Mouse (Mus musculus) embryonic facial prominence, embryonic 10.5 days (tissue): Measurements from ENCODE around the gene Ascc2. TPM values are rescaled to one million over a fixed set of nuclear protein-coding genes. Genes with fewer than 3 reads are reported as not detected.
"Not testable (repeated sequence)": the region's sequence is repeated elsewhere in the genome, so short reads cannot be mapped to it uniquely, and the experiment has no call there.

Experiments
- DNase-seq: peaks from one replicate; pipeline ENCODE4 v3.0.0-alpha.2; 2017; ENCODE audit warnings: low spot score
- H3K27ac ChIP-seq: fragments of 300-500 bp; sonication (generic); replicated peaks from 2 replicates; pipeline ENCODE4 v1.5.1; 2016; ENCODE audit warnings: mild to moderate bottlenecking
- H3K27me3 ChIP-seq: fragments of 300-500 bp; sonication (generic); replicated peaks from 2 replicates; pipeline ENCODE4 v1.6.1; 2016; ENCODE audit warnings: low read depth, mild to moderate bottlenecking; ENCODE audit not compliant: poor library complexity, severe bottlenecking
- H3K36me3 ChIP-seq: fragments of 300-500 bp; sonication (generic); replicated peaks from 2 replicates; pipeline ENCODE4 v1.6.1; 2016; ENCODE audit warnings: mild to moderate bottlenecking, moderate library complexity
- H3K4me1 ChIP-seq: fragments of 300-500 bp; sonication (generic); 2 replicates; pipeline ENCODE4 v1.6.1; 2016
- H3K4me3 ChIP-seq: fragments of 300-500 bp; sonication (generic); 2 replicates; pipeline ENCODE4 v1.5.1; 2016; ENCODE audit warnings: mild to moderate bottlenecking, moderate library complexity
- H3K9me3 ChIP-seq: fragments of 300-500 bp; sonication (generic); 2 replicates; pipeline ENCODE4 v1.6.1; 2016; ENCODE audit warnings: mild to moderate bottlenecking
- WGBS: fragments of 180-500 bp; shearing (Covaris S2); methylation state at CpG from one replicate; pipeline ENCODE4 v1.1.7; 2016; 5-methylcytosine and 5-hydroxymethylcytosine counted together
- polyA plus RNA-seq: library from polyadenylated mRNA; unstranded; fragments of >200 nt; fragmentation: Nextera tagmentation; extraction: Ambion mirVana; gene quantifications from 2 replicates; pipeline ENCODE4 v1.2.1, GENCODE M21; 2016

Gene Ascc2
- polyA plus RNA-seq, 1 experiment from 2014 or later, result 42.2 TPM

DNA sequence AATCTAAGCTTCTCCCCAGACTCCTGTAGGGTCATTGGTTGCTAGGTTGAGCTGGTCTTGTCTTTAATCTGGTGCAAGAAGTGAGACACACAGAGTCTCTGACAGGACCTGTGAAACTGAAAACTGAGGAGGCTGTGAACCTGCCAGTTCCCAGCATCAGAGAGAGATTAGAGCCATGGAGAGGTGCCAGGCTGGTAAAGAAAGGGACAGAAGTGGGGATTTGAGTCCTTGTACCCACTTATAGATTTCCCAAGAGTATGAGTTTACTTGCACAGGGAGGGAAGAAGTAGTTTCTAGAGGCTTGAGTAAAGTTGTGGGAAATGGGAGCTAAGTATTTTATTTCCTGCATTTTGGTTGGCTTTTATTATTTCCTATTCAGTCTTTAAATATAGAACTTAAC lies 3.6 kb downstream of the Ascc2 start:
- H3K36me3 ChIP-seq, result peaks cover 41% of the 10 kb centered on the region
- H3K4me1 ChIP-seq, result peaks cover 23% of the 10 kb centered on the region
- DNase-seq, result no peak
- no peaks in the 10 kb centered on the region for H3K9me3 ChIP-seq
- H3K27me3 ChIP-seq, result no peaks in the 10 kb centered on the region
- no peak overlapping the region for H3K27ac ChIP-seq
- H3K4me3 ChIP-seq, result no peak overlapping the region

DNA sequence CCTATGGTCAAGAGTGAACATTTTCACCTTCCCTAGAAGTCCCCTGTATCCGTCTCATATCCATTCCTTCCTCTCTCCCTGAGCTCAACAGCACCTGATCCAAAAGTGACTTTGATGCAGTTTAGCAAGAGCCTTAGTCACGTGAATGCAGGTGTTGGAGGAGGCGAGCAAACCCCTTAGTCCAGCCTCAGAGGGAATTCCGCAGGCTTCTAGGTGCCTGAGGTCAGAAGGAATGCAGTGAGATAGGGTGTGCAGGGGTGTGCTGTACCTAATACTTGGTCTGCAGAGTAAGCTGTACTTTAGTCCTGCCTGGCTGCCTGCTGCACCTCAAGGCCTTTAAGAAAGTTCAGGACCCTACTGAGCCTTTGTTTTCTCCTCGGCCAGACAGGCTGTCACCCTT lies 6.2 kb downstream of the Ascc2 start:
- WGBS, result 63% methylated on average over 5 of the region's 5 CpGs
- H3K4me3 ChIP-seq, result no peak overlapping the region
- no peak overlapping the region for H3K27ac ChIP-seq
- DNase-seq, result no peak
- H3K27me3 ChIP-seq, result no peaks in the 10 kb centered on the region
- H3K9me3 ChIP-seq, result no peaks in the 10 kb centered on the region
- H3K36me3 ChIP-seq, result peaks cover 66% of the 10 kb centered on the region
- H3K4me1 ChIP-seq, result peaks cover 6% of the 10 kb centered on the region

DNA sequence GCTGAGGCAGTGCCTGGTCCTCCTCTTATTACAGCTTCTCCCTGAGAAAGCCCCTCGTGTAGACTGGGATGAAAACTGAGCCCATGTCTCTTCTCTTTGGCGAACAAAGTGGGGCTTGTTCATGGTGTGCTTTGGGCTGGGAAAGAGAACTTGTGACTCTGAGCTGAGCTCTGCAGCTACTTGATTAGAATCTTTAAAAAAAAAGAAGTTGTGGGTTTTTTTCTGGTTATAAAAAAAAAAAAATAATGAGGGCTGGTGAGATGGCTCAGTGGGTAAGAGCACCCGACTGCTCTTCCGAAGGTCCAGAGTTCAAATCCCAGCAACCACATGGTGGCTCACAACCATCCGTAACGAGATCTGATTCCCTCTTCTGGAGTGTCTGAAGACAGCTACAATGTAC lies 7.6 kb downstream of the Ascc2 start:
- H3K4me3 ChIP-seq, H3K9me3 ChIP-seq, H3K4me1 ChIP-seq, H3K27ac ChIP-seq, H3K27me3 ChIP-seq, DNase-seq: not testable (repeated sequence)
- WGBS, result 87% methylated on average over 6 of the region's 6 CpGs
- peaks cover 80% of the 10 kb centered on the region for H3K36me3 ChIP-seq

DNA sequence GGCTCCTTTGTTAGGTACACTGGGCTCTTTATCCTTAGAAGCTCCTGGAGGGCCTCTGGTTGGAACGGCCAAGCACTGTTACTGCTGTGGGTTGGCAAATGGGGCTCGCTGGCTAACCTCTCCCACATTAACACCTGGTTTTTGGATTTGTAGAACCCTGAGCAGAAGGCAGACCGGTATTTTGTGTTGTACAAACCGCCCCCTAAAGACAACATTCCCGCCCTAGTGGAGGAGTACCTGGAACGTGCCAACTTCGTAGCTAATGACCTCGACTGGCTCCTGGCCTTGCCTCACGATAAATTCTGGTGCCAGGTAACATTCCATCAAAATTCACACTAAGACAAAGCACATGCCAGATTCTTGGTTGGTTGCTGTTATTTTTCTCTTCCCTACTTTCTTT lies 8.9 kb downstream of the Ascc2 start:
- no peaks in the 10 kb centered on the region for H3K4me1 ChIP-seq
- H3K27me3 ChIP-seq, result no peaks in the 10 kb centered on the region
- 87% methylated on average over 9 of the region's 9 CpGs for WGBS
- H3K9me3 ChIP-seq, result no peaks in the 10 kb centered on the region
- no peak overlapping the region for H3K27ac ChIP-seq
- peaks cover 84% of the 10 kb centered on the region for H3K36me3 ChIP-seq
- no peak for DNase-seq
- H3K4me3 ChIP-seq, result no peak overlapping the region

- WGBS, result 84% methylated on average over 1 of the region's 1 CpGs
- Histone ChIP-seq H3K27ac (no peak overlapping the region), H3K4me1 (no peaks in the 10 kb centered on the region), H3K27me3 (no peaks in the 10 kb centered on the region), H3K36me3 (peaks cover 88% of the 10 kb centered on the region), H3K4me3 (no peak overlapping the region), H3K9me3 (no peaks in the 10 kb centered on the region)
- DNase-seq, result no peak
Observed at GRCm38 (mm10) chr11:4659818-4660217, 22.3 kb downstream of the Ascc2 start.

GRCm38 (mm10) chr11:4660309-4661025 lies 22.9 kb downstream of the Ascc2 start:
- Histone ChIP-seq H3K27ac (no peak overlapping the region), H3K4me3 (no peak overlapping the region), H3K9me3 (no peaks in the 10 kb centered on the region), H3K36me3 (peaks cover 84% of the 10 kb centered on the region), H3K4me1 (no peaks in the 10 kb centered on the region), H3K27me3 (no peaks in the 10 kb centered on the region)
- DNase-seq, result no peak
- WGBS, result 86% methylated on average over 7 of the region's 7 CpGs

DNA sequence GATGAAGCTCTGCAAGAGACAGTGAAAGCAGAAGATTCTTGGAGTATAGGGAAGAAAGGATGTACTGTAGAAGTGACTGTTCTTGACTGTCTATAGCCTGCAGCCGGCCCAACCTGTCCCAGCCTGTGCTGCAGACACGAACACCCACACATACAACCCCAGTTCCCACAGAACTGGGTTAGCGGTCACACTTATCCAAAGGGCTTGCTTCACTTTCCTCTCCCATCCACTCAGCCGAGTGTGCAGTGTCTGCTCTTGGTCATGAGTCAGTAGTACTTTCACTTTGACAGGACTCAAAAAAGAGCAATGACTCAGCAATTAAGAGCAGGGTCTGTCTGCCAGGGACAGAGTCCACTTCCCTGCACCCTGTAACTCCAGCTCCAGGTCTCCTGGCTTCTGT lies 23.8 kb downstream of the Ascc2 start:
- Histone ChIP-seq H3K36me3 (peaks cover 78% of the 10 kb centered on the region), H3K4me1 (no peaks in the 10 kb centered on the region), H3K27me3 (no peaks in the 10 kb centered on the region), H3K4me3 (no peak overlapping the region), H3K9me3 (no peaks in the 10 kb centered on the region), H3K27ac (no peak overlapping the region)
- 81% methylated on average over 4 of the region's 4 CpGs for WGBS
- no peak for DNase-seq

DNA sequence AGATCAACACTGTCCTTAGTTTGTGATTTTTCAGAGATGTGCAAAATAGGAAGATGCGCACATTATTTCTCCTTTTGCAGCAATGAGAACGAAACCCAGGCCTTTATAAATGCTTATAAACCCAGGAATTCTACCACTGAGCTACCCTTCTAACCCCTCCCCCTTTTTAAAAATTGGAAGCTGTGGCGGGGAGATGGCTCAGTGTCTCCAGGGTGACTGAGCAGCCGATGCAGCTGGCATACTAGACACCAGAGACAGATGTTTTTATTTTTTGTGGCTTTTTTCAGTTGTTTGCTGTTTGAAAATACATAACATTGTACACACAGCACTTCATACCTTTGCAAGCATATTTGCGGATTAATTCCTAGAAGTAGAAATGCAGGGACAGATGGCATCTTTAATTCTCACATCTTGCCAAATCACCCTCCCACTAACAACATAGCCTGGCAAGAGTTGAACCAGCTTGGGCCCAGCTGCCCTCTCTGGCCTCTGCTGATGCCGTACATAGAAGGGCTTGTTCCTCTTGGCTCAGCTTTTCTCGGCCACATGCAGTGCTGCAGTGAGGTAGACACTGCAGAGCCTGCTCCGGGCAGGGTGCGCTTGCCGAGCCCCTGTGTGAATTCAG lies 24.4 kb downstream of the Ascc2 start:
- Histone ChIP-seq H3K36me3 (peaks cover 75% of the 10 kb centered on the region), H3K27me3 (no peaks in the 10 kb centered on the region)
- 87% methylated on average over 10 of the region's 10 CpGs for WGBS

GRCm38 (mm10) chr11:4662496-4662878 lies 24.9 kb downstream of the Ascc2 start:
- Histone ChIP-seq H3K9me3 (no peaks in the 10 kb centered on the region), H3K36me3 (peaks cover 75% of the 10 kb centered on the region), H3K4me3 (no peak overlapping the region), H3K27me3 (no peaks in the 10 kb centered on the region), H3K4me1 (no peaks in the 10 kb centered on the region), H3K27ac (no peak overlapping the region)
- DNase-seq, result no peak
- 93% methylated on average over 11 of the region's 11 CpGs for WGBS

More for the DNA sequence above, 24.4 kb downstream of the Ascc2 start:
- no peaks in the 10 kb centered on the region for H3K9me3 ChIP-seq
- H3K4me1 ChIP-seq, result no peaks in the 10 kb centered on the region
- no peak overlapping the region for H3K27ac ChIP-seq
- no peak for DNase-seq
- H3K4me3 ChIP-seq, result no peak overlapping the region

GRCm38 (mm10) chr11:4671736-4672135 lies 34.2 kb downstream of the Ascc2 start:
- Histone ChIP-seq H3K36me3 (peaks cover 87% of the 10 kb centered on the region), H3K4me3 (no peak overlapping the region), H3K9me3 (no peaks in the 10 kb centered on the region), H3K4me1 (no peaks in the 10 kb centered on the region), H3K27ac (no peak overlapping the region), H3K27me3 (no peaks in the 10 kb centered on the region)
- 89% methylated on average over 4 of the region's 4 CpGs for WGBS
- DNase-seq, result no peak

DNA sequence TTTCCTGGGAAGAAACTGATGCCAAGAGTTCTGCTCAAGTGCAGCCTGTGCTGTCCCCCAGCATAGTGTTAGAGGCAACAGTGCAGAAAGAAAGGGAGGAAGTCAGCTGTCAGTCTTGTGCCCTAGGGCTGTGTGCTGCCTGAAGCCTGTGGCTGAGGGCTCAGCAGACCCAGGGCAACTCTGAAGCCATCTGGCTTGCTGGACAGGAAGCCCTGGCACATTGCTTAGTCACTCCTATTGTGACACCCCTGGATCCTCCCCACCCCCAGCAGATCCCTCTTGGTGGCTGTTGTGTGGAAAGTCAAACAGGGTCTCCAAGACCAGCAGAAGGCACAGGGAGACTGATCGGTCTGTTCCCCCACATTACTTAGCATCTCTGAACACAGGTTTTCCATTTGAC lies 37.0 kb downstream of the Ascc2 start:
- DNase-seq, result no peak
- 92% methylated on average over 1 of the region's 1 CpGs for WGBS

GRCm38 (mm10) chr11:4675126-4675562 lies 37.6 kb downstream of the Ascc2 start:
- no peaks in the 10 kb centered on the region for H3K9me3 ChIP-seq
- no peak overlapping the region for H3K27ac ChIP-seq
- no peaks in the 10 kb centered on the region for H3K27me3 ChIP-seq
- H3K36me3 ChIP-seq, result peaks cover 82% of the 10 kb centered on the region
- DNase-seq, result no peak
- H3K4me3 ChIP-seq, result no peak overlapping the region
- H3K4me1 ChIP-seq, result peaks cover 19% of the 10 kb centered on the region
- WGBS, result 88% methylated on average over 6 of the region's 6 CpGs

More for the DNA sequence above, 37.0 kb downstream of the Ascc2 start:
- H3K9me3 ChIP-seq, result no peaks in the 10 kb centered on the region
- no peak overlapping the region for H3K4me3 ChIP-seq
- H3K4me1 ChIP-seq, result peaks cover 14% of the 10 kb centered on the region
- H3K27me3 ChIP-seq, result no peaks in the 10 kb centered on the region
- H3K36me3 ChIP-seq, result peaks cover 80% of the 10 kb centered on the region
- no peak overlapping the region for H3K27ac ChIP-seq

DNA sequence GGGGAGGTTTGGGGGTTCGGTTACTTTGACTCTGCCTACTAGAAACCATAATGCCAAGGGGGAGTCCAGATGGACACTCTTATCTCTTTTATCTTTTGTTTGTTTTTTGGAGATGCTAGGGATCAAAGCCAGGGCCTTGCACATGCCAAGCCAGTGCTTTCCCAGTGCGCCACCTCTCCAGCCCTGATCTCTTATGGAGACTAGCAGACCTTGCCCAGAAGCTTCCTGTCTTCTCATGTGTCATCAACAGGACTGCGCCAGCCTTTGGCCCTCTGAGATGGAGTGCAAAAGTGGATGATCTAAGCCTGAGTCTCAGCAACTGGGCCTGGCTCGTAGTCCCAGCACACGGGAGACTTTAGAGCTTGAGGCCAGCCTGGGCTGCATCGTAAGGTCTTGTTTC lies 38.1 kb downstream of the Ascc2 start:
- WGBS, result 92% methylated on average over 6 of the region's 6 CpGs
- Histone ChIP-seq H3K27me3 (no peaks in the 10 kb centered on the region), H3K4me1 (peaks cover 19% of the 10 kb centered on the region), H3K36me3 (peaks cover 81% of the 10 kb centered on the region), H3K4me3 (no peak overlapping the region), H3K9me3 (no peaks in the 10 kb centered on the region), H3K27ac (no peak overlapping the region)
- DNase-seq, result no peak
